Mouse (Mus musculus): ENCODE data around the gene Prpsap1.
A peak's percentile ranks its signal among the peaks of the same experiment; 100 is the strongest.
"Not testable (repeated sequence)": the region's sequence is repeated elsewhere in the genome, so short reads cannot be mapped to it uniquely, and the experiment has no call there.

Gene Prpsap1

DNA sequence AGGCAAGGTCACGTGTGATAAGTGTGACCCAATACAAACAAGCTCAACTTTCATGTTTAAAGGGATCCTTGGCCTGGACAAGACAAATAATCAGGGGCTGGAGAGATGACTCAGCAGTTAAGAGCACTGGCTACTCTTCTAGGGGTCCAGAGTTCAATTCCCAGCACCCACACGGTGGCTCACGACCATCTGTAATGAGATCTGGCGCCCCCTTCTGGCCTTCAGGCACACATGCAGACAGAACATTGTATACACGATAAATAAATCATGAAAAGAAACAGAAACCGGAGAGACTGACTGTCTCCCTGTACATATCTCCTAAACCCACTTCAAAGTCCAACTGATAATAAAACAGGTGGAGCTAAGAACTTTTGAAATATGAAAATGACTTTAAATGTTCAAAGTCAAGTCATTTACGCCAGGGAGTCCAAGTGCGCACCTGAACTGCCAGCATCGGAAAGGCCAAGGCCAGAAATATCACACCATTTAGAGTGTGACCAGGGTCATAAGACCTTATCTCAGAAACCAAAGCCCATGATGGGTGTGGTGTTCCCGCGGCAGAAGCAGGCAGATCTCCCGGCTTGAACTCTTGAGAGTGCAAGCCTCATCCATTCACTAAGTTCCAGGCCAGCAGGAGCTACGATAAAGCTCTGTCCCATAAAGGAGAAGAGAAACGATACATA is 5.2 kb downstream of the Prpsap1 start:
- no peak for DNase-seq (ENCODE audit: low read depth in 1 of 2, low spot score in 2 of 2)

DNA sequence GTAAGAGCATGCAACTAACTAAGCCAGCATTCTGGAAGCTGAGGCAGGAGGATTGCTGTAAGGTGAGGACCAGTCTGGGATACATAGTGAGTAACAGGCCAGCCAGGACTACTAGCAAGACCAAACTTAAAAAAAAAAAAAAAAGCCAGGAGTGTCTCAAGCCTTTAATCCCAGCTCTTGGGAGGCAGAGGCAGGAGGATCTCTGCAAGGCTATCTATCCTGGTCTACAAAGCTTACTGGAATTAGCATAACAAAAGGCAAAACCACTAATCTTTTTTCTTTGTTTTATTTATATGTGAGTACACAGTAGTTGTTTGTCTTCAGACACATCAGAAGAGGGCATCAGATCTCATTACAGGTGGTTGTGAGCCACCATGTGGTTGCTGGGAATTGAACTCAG is 5.8 kb downstream of the Prpsap1 start:
- no peak for DNase-seq (ENCODE audit: low read depth in 1 of 2, low spot score in 2 of 2)

DNA sequence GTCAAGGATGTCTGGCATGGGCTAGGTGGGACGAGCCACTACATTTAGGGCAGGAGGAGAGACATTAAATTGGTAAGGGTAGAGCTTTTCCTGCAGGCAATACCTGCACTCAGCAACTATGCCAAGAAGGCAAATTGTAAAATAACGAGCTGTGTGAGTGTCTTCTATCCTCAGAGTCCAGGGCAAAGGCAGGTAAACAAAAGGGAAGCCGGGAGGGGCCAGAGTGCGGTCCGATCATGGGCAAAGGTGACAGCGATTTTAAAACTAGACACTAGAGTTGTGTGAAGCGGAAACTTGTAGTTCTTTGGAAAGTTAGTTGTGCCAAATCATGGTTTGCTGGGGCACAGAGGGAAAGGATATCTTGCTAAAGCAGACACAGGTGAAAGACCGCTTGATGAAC is 9.7 kb downstream of the Prpsap1 start:
- DNase-seq (ENCODE audit: low read depth in 1 of 2, low spot score in 2 of 2): no peak

DNA sequence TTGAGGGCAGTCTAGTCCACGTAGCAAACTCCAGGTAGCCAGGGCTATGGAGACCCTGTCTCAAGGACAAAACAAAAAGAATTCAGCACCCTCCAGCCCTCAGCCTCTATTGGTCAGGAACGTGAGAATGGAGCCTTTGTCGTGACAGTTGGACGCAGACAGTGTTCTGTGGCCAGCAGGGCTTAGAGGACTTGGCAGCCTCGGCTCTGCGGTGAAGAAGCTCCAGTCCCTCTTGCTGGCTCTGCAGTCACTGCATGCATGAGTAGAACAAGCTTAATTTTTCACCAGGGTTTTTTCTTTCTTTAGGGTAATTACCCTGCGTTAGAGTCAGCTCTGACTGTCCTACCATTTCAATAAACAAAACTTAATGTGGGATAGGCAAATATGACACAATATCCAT is 12.2 kb downstream of the Prpsap1 start:
- DNase-seq (ENCODE audit: low read depth in 1 of 2, low spot score in 2 of 2): no peak

DNA sequence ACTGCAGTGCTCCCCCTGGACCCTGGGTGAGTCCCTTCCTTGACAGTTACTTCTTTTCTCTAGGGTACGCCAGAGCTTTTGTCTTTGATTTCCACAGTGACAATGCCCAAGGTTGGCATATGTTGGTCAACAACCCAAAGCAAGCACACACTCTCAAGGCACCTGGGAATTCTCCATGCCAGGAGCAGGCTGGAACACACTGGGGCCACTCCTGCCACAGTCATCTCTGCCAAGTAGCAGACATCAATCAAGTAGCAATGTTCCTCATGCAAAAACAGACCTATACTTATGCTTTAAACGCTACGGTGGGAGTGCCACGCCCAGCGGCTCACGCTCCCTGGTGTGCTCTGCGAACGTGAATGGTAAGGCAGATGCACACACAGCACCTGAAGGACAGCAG is 13.0 kb downstream of the Prpsap1 start:
- no peak for DNase-seq (ENCODE audit: low read depth in 1 of 2, low spot score in 2 of 2)

DNA sequence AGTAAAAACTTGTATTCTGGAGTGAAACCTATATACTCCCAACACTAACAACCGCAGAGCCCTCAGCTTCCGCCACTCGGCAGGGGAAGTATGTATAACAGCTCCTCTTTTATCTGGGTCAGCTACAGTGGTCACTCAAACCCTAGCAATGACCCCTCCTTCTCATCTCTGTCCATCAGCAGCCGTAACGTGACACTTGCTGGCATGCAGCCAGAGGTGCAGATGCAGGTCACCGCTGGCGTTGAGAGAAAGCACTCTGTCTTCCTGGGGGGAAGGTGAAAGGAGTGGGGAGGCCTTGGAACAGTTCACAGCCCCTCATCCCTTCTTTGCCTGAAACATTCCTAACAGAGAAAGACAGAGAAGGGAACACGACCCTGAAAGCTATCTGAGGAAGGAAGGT is 14.2 kb downstream of the Prpsap1 start:
- DNase-seq (ENCODE audit: low read depth in 1 of 2, low spot score in 2 of 2): no peak

DNA sequence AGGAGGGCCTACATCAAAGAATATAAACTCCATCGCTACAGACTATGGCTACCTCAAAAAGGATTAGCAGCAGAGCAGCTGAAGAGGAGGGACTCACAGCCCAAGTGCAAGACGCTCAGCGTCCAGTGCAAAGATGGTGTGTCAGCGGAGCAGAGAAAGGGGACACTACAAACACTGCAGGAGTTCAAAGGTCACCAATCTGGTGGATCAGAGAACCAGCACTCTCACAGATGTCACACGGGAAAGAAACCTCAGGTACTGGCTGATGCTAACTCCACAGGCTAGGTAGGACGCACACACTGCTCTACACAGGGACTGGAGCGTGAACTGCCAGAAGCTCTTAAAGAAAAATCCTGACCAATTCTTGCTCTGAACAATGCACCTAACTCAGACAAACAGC is 15.0 kb downstream of the Prpsap1 start:
- DNase-seq (ENCODE audit: low read depth in 1 of 2, low spot score in 2 of 2): no peak

DNA sequence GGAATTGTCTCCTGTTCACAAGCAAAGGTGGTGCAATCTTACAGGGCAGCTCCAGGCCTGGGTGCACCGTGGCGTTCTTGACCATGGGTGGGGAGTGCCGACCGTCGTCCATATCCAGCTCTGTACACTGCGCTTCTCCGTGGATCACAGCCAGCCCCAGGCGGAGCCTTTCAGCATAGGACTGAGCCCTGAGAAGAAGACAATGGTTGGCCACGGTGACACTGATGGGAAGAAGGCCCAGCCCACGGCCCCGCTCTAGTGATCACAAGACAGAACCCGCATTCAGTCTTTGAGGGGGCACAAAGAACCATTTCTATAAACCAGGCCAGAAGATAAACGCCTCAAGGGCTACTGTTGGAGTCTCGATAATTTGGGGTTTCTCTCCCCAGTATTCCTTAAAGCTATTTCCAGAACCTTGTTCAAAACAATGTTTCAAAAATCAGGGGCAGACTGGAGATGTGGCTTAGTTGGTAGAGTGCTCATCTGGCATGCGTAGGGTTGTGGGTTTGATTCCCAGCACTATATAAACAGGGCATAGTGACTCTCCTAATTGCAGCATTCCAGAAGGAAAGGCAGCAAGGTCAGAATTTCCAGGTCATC is 16.7 kb downstream of the Prpsap1 start:
- DNase-seq (ENCODE audit: low read depth in 1 of 2, low spot score in 2 of 2): no peak

DNA sequence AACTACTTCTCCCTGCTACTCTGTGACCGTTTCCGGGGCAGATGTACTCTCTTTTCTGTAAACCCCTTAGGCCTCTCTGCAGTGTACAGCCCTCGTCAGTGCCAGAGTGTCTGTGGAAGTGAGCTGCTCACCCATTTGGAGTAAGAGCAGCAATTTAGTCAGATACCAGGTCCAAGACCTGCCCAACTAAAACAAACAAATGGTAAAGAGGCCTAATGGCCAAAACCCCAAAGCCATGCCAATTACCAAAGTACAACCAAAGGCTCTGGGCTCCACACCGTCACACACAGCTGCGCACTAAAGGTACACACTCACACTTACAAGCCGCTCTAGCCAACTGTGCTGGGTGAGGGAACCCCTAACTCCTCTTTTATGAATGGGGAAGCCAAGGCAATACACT is 17.3 kb downstream of the Prpsap1 start:
- no peak for DNase-seq (ENCODE audit: low read depth in 1 of 2, low spot score in 2 of 2)

DNA sequence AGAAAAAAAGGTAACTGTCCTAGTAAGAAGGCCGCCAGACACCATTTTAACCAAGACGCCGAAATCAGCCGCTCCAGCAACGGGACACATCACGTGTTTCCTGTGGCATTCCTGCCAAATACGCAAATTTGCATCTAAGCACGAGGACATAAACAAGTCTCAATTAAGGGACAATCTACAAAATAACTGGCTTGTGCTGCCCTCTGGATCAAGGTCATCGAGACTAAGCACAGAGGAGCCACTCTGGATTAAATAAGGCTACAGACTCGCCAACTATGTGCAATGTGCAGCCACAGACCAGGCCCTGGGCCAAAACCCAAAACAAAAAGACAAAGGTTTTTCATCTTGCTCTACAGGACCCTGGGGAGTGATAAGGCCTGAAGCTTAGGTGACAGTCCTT is 18.0 kb downstream of the Prpsap1 start:
- DNase-seq (ENCODE audit: low read depth in 1 of 2, low spot score in 2 of 2): no peak

DNA sequence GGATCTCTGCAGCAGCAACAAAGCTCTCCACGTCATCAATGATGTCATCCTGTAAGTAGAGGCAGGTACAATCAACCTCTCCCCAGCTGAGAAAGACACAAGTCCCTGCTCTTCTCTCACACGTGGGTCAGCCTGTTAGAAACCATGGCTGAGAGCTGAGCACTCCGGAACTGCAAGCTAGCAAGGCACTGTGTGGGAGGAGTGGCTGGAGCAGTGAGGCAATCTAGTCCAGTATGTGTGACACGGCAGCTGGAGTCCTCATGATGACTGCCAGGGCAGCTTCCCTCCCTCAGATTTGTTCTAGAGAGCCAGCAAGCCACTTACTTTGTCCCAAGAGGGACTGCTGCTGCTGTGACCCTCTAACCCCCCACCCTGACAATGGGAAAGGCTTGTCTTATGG is 21.7 kb downstream of the Prpsap1 start:
- DNase-seq (ENCODE audit: low read depth in 1 of 2, low spot score in 2 of 2): no peak

DNA sequence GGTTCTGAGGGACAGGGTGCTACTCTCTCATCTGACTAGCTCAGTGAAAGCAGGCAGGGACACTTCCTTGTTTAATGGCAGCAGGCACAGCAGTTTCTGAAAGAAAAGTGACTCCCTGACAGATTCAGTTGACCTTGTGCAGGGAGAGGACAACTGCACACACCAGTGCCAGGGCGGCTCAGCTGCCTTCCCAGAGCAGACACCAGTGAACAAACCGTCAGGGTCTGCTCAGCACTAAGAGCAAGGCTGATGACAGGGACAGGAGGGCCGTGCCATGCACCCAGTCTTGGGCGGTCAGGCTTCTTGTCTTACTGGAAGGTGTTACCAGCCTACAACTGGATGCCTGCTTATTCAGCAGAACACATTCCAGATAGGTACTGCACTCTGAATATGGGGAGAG is 23.1 kb downstream of the Prpsap1 start:
- DNase-seq (ENCODE audit: low read depth in 1 of 2, low spot score in 2 of 2): no peak

DNA sequence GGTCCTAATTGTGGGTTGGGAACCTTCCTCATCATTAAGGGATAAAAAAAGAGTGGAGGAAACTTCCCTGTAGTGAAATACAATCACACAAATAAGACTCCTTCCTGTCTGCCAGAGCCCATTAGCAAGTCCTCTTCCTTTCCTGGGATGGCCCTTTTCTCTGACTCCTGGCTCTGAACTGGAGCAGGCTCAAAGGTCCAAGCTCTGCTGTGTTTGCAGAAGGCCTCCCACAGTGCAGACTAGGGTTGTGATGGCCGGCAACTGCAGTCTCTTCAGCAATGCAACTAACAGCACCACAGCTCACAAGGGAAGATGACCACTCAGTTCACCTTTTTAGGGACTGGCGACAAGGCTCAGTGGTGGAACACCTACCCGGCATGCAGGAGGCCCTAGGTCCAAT is 23.8 kb downstream of the Prpsap1 start:
- no peak for DNase-seq (ENCODE audit: low read depth in 1 of 2, low spot score in 2 of 2)

DNA sequence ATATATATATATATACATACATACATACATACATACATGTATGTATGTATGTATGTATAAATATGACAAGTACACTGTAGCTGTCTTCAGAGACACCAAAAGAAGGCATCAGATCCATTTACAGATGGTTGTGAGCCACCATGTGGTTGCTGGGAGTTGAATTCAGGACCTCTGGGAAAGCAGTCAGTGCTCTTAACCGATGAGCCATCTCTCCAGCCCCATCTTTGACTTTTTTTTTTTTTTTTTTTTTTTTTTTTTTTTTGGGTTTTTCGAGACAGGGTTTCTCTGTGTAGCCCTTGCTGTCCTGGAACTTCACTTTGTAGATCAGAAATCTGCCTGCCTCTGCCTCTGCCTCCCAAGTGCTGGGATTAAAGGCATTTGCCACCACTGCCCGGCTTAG is 25.7 kb downstream of the Prpsap1 start:
- not testable (repeated sequence) for DNase-seq (ENCODE audit: low read depth in 1 of 2, low spot score in 2 of 2)

DNA sequence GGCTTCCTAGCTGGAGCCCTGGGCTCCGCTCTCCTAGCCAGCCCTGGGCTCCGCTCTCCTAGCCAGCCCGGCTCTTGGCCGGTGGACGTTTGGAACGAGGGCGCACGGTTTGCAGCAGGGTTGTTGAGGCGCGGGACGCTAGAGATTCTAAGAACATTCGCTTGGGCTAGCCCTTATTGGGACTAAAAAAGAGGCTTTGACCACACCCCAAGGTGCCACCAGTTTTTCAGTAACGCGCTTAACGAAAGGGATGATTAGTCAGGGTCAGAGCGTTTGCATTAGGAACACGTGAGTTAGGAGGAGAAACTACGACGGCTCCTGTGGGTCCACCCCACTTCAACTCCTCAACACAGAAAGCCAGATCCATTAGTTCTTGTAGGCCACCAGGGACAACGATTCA is 27.9 kb downstream of the Prpsap1 start, which contains the start of gene Qrich2:
TSS of gene Qrich2 (minus strand) at position 101 of the 400 bp plus-strand sequence.
- no peak for DNase-seq (ENCODE audit: low read depth in 1 of 2, low spot score in 2 of 2)

DNA sequence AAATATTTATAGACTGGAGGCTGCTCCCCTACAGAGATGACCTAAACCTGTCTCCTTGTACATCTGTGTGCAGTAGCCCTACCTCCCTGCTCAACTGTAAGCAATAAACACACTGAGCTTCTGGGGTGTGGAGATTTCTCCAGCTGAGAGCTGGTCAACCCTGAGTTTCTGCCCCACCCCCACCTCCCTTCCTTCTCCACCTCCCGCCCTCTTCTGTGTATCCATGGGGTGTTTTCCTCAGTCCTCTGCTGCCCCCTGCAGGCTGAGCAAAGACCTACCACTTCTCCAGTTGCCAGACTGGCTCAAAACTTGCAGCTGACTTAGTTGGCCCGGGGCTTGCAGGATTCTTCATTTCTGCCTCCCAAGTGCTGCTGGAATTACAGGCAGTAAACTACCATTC is 30.2 kb downstream of the Prpsap1 start:
- DNase-seq (ENCODE audit: low read depth in 1 of 2, low spot score in 2 of 2): peak; percentile 38 to 64

DNA sequence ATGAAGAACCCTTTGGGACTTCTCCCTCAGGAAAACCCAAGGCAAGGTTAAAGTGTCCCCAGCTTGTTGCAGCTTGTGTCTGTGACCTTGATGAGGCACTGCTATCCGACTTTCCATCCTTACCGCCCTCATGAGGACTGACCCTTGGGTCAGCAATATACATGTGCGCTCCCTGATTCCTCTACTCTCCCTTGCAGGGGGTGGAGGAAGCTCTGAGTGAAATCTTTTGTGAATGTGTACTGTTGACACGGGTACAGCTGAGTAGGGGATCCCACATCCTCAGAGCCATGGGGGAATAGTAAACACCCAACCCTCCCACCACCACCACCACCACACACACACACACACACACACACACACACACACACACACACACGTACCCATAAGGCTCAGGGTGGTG is 30.7 kb downstream of the Prpsap1 start:
- no peak for DNase-seq (ENCODE audit: low read depth in 1 of 2, low spot score in 2 of 2)

DNA sequence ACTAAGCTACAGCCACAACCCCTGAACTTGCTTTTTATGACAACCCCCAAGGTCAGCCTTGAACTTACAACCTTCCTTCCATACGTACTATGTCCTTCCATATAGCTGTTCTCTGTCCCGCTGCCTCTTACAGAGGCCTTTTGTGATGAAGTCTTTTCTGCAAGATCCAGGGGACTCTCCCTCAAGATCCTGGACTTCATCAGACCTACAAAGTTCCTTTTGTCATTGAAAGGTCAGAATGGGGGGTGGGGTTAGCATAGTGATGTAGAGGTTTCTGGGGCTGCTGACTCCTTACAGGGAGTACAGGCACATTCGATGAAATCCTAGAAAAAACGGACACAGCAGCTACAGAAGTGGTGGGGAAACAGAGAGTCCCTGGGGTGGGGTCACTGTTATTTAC is 34.2 kb downstream of the Prpsap1 start:
- no peak for DNase-seq (ENCODE audit: low read depth in 1 of 2, low spot score in 2 of 2)

DNA sequence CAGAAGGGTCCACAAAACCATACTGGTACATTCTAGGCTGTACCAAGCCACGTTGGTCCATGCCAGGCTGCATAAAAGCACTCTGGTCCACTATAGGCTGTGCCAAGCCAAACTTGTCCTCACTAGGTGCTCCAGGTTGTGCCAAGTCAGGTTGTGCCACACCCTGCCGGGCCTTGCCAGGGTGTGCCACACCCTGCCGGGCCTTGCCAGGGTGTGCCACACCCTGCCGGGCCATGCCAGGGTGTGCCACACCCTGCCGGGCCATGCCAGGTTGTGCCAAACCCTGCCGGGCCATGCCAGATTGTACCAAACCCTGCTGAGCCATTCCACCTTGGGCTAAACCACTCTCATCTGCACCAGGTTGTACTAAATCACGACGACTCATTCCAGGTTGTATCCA is 37.8 kb downstream of the Prpsap1 start:
- DNase-seq (ENCODE audit: low read depth in 1 of 2, low spot score in 2 of 2): no peak

DNA sequence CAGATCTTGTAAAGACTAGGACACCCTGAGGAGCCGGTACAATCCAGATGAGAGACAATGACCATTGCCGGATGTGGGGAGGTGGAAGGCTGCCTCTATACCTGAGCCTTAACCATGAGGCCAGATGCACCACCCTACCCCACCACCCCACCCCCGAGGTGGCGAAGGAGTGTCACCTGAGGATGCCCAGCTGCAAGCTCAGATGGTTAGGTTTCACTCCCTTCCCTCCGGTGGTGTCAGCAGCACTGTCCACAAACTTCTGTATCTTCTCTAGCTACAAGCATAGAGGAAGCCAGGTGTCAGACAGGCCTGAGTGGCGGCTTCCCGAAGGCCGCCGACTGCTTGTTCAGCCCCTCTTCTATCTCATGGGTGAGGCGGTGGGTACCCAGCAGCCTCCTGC is 40.1 kb downstream of the Prpsap1 start:
- DNase-seq (ENCODE audit: low read depth in 1 of 2, low spot score in 2 of 2): no peak

DNA sequence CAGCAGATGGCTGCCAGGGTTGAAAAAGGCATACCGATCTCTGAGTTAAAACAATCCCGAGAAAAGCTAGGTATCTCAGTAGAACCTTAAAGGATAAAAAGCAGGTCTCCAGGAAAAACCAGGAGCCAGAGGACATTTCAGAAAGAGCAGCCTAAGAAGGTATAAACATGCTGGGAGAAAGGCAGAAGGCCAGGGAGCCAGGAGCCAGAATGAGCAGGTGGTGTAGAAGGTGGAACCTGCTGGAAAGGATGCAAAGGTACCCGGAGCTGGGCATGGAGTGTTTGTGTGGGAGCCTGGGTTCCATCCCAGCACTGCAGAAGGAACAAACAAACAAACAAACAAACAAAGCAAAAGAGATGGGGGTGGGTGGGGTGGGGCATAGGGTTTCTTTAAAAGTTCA is 44.7 kb downstream of the Prpsap1 start:
- DNase-seq (ENCODE audit: low read depth in 1 of 2, low spot score in 2 of 2): no peak

DNA sequence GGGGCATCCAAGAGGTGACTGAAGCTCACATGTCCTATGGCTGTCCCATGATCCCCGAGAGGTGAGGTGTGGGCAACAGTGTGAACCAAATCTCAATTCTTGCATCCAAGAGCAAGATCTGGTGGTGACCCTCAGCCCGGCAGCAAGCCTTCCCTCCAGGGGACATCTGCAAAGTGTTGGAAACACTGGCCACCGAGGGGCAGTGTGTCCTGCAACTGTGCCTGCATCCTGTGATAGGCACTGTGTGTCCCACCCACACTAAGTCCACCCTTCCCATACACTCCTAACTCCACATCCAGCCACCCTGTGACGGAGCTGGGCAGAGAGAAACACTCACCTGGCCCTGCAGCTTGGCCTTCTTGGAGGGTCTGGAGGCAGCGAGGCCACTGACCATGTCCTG is 46.2 kb downstream of the Prpsap1 start:
- DNase-seq (ENCODE audit: low read depth in 1 of 2, low spot score in 2 of 2): no peak

DNA sequence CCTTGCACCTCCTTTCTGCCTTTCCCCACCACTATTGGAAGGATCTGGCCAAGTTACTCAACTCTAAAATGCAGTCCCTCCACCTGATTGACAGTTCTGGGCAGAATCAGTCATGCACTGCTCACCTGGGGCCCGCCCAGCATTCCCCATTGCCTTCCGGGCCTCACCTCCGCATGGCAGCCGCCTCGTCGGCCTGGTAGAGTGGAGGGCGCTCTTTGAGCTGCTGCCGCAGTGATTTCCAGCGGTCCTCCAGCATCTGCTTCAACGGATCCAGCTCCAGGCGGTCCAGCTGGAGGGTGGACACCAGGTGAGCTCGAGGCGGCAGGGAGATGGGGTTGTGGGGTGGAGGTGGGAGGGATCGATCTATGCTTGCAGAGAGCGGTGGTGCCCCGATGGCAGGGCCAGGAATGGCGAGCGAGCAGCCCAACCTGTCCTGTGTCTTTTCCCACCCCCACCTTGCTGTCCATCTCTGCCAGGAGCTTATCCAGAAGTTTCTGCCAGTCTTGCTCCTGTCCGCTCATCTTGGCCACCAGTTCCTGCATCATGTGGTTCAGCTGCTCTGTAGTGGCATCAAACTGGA is 47.6 kb downstream of the Prpsap1 start:
- no peak for DNase-seq (ENCODE audit: low read depth in 1 of 2, low spot score in 2 of 2)
